Mouse (Mus musculus): ENCODE measurements around the gene Odf3b.

The Odf3b gene

DNA sequence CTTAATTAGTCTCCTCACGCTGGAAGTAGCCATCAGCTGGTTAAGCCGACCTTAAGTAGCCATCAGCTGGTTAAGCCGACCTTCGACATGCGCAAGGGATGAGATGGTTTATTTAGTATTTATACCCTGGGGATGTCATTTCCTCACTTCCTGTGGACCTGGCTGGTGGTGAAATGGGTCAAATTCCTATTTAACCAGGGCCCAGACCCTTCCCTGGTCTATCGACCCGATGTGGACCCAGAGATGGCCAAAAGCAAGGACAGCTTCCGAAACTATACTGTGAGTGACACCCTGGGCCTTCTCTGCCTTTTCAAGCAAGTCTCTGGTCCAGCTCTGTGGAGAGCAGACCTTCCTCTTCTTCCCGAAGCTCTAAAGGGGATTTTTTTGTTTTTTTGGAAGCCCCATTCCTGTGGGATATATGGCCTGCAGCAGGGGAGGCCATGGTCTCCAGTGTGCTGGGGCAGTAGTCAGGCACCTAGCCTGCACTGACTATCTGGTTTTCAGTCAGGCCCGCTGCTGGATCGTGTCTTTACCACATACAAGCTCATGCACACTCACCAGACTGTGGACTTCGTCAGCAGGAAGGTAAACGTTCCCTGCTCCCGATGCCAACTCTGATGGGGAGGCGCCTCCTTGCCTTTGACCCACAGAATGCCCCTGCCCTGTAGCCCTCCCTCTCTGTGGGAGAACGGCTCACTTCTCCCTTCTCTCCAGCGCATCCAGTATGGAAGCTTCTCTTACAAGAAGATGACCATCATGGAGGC, 44.1 kb downstream of the Odf3b start:
- in situ Hi-C loops (cut with MseI, MboI), result no loop called here

DNA sequence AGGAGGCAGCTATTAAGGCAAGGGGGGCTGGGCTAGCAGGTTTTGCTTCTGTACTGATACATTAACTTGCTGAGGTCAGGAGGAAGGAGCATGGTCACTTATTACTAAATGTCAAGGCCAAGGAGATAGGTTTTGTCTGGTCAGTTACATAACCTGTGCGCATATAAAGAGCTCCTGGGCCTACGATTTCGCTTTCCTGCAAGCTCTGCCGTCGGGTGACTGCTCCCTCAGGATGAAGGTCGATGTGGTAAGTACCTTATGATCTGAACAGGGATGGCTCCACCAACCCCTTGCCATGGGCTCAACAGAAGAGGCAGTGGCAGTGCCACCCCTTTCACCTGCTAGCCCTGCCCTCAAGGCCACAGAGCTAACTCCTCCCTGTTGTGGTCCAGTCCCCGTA, 44.8 kb downstream of the Odf3b start, which contains the start of gene Miox:
Miox (plus strand) TSS at position 128 of the 400 bp plus-strand sequence.
- in situ Hi-C loops (cut with MseI, MboI), result no loop called here
